Mouse (Mus musculus): ENCODE results near the gene Pea15a.

DNA sequence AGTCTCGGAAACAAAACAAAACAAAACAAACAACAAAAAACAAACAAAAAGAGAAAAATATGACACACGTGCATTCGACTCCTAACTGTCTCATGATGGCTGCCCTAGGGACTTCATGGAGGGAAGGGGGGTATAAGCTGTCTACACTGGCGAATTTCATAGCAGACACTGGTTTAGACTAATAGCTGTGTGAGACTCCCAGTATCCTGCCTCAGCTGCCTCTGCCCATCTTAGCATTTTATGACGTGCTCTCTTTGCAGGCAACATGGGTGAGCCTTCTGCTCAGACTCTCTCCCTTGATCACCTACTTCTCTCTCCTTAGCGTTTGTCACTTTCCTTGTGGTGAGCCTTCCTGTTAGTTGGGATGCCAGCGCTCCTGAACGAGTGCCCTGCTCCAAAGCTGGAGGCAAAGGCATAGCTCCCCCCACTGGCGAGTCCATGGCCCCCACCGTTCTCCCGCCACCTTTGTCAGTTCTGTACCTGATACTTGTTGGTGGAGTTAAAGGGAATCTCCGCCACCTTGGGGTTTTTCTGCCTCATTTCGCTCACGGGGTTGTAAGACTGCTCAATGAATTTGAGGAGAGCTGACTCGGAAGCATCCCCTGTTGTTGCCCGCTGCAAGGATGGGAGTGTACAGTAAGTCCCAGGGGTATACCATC, 37.1 kb upstream of the Pea15a start:
- TF ChIP-seq CTCF (IDR thresholded peaks at IDR 0.05; ENCODE audit: extremely low read depth, insufficient read length, insufficient replicate concordance, low read depth, low read length) = 0 out of 2 replicates have a peak, but pooled peaks have one; percentile 16
- no peak for TF ChIP-seq POLR2A (IDR thresholded peaks at IDR 0.05; ENCODE audit: low read depth, low read length)
